Mouse (Mus musculus) small intestine, adult 2 months (tissue): ENCODE data around the gene Gfi1. TPM values are rescaled to one million over a fixed set of nuclear protein-coding genes. Genes with fewer than 3 reads are reported as not detected.

Experiments
- H3K27ac ChIP-seq: fragments of 200-500 bp; 2 replicates; pipeline ENCODE4 v1.5.1; 2012; ENCODE audit warnings: low read depth, low read length, control low read depth, inconsistent platforms; ENCODE audit not compliant: insufficient read depth
- H3K27me3 ChIP-seq: fragments of 200-500 bp; 2 replicates; pipeline ENCODE4 v1.6.1; 2012; ENCODE audit warnings: mild to moderate bottlenecking, moderate library complexity, low read length, inconsistent platforms; ENCODE audit not compliant: control insufficient read depth, insufficient read depth
- H3K36me3 ChIP-seq: fragments of 200-500 bp; 2 replicates; pipeline ENCODE4 v1.6.1; 2012; ENCODE audit warnings: mild to moderate bottlenecking, low read length, control low read depth, inconsistent platforms; ENCODE audit not compliant: control insufficient read depth, insufficient read depth
- H3K4me1 ChIP-seq: fragments of 200-500 bp; 2 replicates; pipeline ENCODE4 v1.6.1; 2012; ENCODE audit warnings: low read length, inconsistent platforms, mixed read lengths; ENCODE audit not compliant: control insufficient read depth, insufficient read depth, insufficient read length
- H3K4me3 ChIP-seq: fragments of 200-500 bp; 2 replicates; pipeline ENCODE4 v1.5.1; 2012; ENCODE audit warnings: low read depth, mild to moderate bottlenecking, control low read depth, inconsistent platforms, low read length, moderate library complexity
- CTCF ChIP-seq: fragments of 200-500 bp; IDR thresholded peaks from 2 replicates; pipeline ENCODE4 v1.5.1; 2012; ENCODE audit warnings: low read depth, mild to moderate bottlenecking, control low read depth, inconsistent platforms, low read length, moderate library complexity, mixed read lengths; ENCODE audit not compliant: insufficient replicate concordance, insufficient read length; ENCODE audit errors: extremely low read depth
- POLR2A ChIP-seq: fragments of 200-500 bp; IDR thresholded peaks from 2 replicates; pipeline ENCODE4 v1.6.1; 2012; ENCODE audit warnings: low read depth, mild to moderate bottlenecking, control low read depth, inconsistent platforms, low read length, moderate library complexity
- WGBS: fragments of 180-500 bp; shearing (Covaris S2); methylation state at CpG from one replicate; pipeline ENCODE4 v1.1.7; 2018; 5-methylcytosine and 5-hydroxymethylcytosine counted together
- polyA plus RNA-seq: library from polyadenylated mRNA; depleted of rRNA; stranded (reverse); fragments of >200 nt; gene quantifications from 2 replicates; pipeline ENCODE4 v1.2.3, GENCODE M21; 2012; rRNA removed

Gfi1 gene
- polyA plus RNA-seq, 1 experiment, result 8.7 TPM

DNA sequence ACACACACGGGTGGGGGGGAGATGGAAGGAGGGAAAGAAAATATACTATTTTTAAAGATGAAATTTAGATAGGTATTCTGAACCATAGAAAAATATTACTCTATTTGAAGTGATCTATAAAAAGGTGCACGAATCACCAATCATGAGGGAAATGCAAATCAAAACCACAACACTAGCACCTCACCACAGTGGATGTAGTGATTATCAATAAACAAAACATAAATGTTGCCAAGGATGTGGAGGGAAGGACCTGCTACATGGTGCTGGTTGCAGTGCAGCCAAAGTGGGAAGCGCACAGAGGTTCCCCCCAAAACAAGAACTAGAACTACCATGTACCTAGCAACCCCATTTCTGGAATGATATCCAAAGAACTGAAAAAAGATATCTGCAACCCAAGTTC lies 30.8 kb downstream of the Gfi1 start:
- Histone ChIP-seq H3K4me3 (no peak overlapping the region), H3K4me1 (no peaks in the 10 kb centered on the region), H3K27ac (no peak overlapping the region), H3K36me3 (no peaks in the 10 kb centered on the region), H3K27me3 (peaks cover 2% of the 10 kb centered on the region; the same call in 1 of the 2 replicates)
- TF ChIP-seq CTCF (no peak), POLR2A (no peak)
- 81% methylated on average over 3 of the region's 3 CpGs for WGBS

DNA sequence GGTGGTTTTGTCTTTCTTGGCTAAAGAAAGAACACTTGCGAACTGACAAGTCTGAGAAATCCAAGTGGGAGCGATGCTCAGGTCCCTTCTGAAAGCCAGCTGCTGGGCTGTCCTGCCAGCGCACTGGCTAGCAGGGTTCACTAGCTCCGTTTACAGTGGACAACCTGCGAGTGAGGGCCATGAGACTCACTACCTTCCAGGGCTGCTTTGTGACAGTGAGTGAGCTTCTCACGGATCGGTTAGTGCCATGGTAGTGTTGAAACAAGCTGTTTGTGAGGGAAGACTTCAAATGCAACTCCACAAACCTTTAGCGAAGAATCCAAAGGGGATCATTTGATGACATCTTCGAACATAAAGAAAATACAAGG lies 37.4 kb downstream of the Gfi1 start:
- peak overlapping the region; percentile 17; the same call in 1 of the 2 replicates for H3K27ac ChIP-seq

GRCm38 (mm10) chr5:107687592-107688498 lies 38.0 kb downstream of the Gfi1 start:
- Histone ChIP-seq H3K36me3 (no peaks in the 10 kb centered on the region), H3K4me1 (peaks cover 10% of the 10 kb centered on the region), H3K27me3 (peaks cover 10% of the 10 kb centered on the region), H3K27ac (peak overlapping the region; percentile 32; the same call in 1 of the 2 replicates), H3K4me3 (peak overlapping the region; percentile 74)
- TF ChIP-seq CTCF (no peak), POLR2A (no peak)
- WGBS, result 8% methylated on average over 46 of the region's 46 CpGs

More for the DNA sequence above, 37.4 kb downstream of the Gfi1 start:
- 9% methylated on average over 9 of the region's 9 CpGs for WGBS
- Histone ChIP-seq H3K36me3 (no peaks in the 10 kb centered on the region), H3K4me1 (peaks cover 10% of the 10 kb centered on the region), H3K27me3 (peaks cover 12% of the 10 kb centered on the region), H3K4me3 (peak overlapping the region; percentile 74)
- TF ChIP-seq CTCF, result no peak
- TF ChIP-seq POLR2A, result no peak

- 92% methylated on average over 5 of the region's 5 CpGs for WGBS
- Histone ChIP-seq H3K27me3 (peaks cover 10% of the 10 kb centered on the region), H3K4me1 (peaks cover 10% of the 10 kb centered on the region), H3K36me3 (no peaks in the 10 kb centered on the region), H3K27ac (no peak overlapping the region), H3K4me3 (no peak overlapping the region)
- TF ChIP-seq CTCF, result no peak
- TF ChIP-seq POLR2A, result no peak
Observed at GRCm38 (mm10) chr5:107687161-107687560, 38.7 kb downstream of the Gfi1 start.

- Histone ChIP-seq H3K27me3 (peaks cover 9% of the 10 kb centered on the region), H3K27ac (no peak overlapping the region), H3K4me1 (peaks cover 10% of the 10 kb centered on the region), H3K36me3 (no peaks in the 10 kb centered on the region), H3K4me3 (no peak overlapping the region)
- TF ChIP-seq CTCF (no peak), POLR2A (no peak)
- 80% methylated on average over 2 of the region's 2 CpGs for WGBS
Observed at GRCm38 (mm10) chr5:107684380-107684779, 41.5 kb downstream of the Gfi1 start.

DNA sequence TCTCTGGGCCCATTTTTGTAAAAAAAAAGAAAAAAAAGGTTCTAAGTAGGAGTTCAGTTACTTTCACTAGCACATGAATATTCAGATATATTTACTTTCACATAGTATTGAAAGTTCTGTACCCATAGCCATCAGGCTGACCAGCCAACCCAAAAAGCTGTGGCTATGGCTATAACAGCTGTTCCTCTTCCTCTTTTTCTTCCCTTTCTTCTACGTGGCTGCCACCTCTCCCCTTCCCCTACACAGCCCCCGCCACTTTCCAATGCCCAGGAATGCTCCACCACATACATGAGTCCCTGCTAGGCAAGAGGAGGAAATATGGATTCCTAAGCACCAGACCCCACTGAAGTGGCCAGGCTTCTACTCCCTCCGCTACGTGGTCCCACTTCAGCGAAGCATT lies 44.5 kb downstream of the Gfi1 start:
- Histone ChIP-seq H3K4me3 (no peak overlapping the region), H3K36me3 (no peaks in the 10 kb centered on the region)
- 77% methylated on average over 5 of the region's 5 CpGs for WGBS

GRCm38 (mm10) chr5:107678392-107678791 lies 47.4 kb downstream of the Gfi1 start:
- Histone ChIP-seq H3K27me3 (no peaks in the 10 kb centered on the region), H3K36me3 (no peaks in the 10 kb centered on the region), H3K27ac (no peak overlapping the region), H3K4me3 (no peak overlapping the region), H3K4me1 (no peaks in the 10 kb centered on the region)
- TF ChIP-seq POLR2A (no peak), CTCF (no peak)
- WGBS, result 60% methylated on average over 5 of the region's 5 CpGs

More for the DNA sequence above, 44.5 kb downstream of the Gfi1 start:
- H3K27me3 ChIP-seq, result no peaks in the 10 kb centered on the region
- no peak overlapping the region for H3K27ac ChIP-seq
- H3K4me1 ChIP-seq, result no peaks in the 10 kb centered on the region
- no peak for TF ChIP-seq POLR2A
- no peak for TF ChIP-seq CTCF

Other genes with a start within 250 kb of the Gfi1 start
- 0.06 TPM in 1 of 2 replicates, not detected in the other for gene Gm42669, start 218.4 kb downstream of the Gfi1 start, polyA plus RNA-seq
- gene 1700028K03Rik, start 191.3 kb downstream of the Gfi1 start, polyA plus RNA-seq, result not detected in 2 replicates
- 0.24 and 0.35 TPM in 2 replicates for gene Rpap2, start 128.7 kb downstream of the Gfi1 start, polyA plus RNA-seq
- gene Glmn, start 128.1 kb downstream of the Gfi1 start, polyA plus RNA-seq, result 0.22 TPM in 1 of 2 replicates, not detected in the other
- gene Ube2d2b, start 104.1 kb upstream of the Gfi1 start, polyA plus RNA-seq, result not detected in 2 replicates
- gene Evi5, start 149.1 kb upstream of the Gfi1 start, polyA plus RNA-seq, result 4.6 and 8.1 TPM in 2 replicates
- gene Rpl5, start 174.5 kb upstream of the Gfi1 start, polyA plus RNA-seq, result 34.3 and 62.3 TPM in 2 replicates